In the genomic region with DNA sequence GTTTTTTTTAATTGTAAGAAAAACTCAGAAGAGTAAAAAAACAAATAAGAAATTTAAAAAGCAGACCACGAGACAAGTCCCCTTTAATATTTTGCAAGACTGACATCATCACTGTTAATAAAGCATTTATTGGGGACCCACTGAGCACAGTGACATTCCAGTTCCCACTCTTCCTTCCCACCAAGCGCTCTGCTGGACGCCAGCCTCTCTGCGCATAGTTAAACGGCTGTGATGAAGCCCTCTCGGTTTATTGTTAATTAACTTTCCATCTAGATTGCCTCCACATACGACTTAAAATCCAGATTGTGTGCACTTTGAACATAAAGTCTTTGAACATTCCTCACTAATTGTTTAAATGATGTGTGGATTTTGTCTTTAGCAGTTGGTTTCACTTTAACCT, we compare ENCODE assay signal across 24 mouse cellular contexts.
DNase-seq lines count a peak whose midpoint lies in the region; ATAC-seq and TF ChIP-seq lines count a peak whose summit lies in the region.
"Had no signal": no experiment of that assay in that cellular context is flagged by ENCODE, and none has a peak within 500 bp of the region (broad histone marks: within the 10 kb centered on the region; RNA-seq: fewer than 3 reads in every experiment).

No protein-coding gene starts in this region.

- H3K9ac ChIP-seq in hindbrain, postnatal 0 days (replicated peaks; ENCODE audit: low read length), result no peak overlapping the region
- no peak overlapping the region for H3K9ac ChIP-seq in midbrain, embryonic 14.5 days (replicated peaks; ENCODE audit: low read length)
- H3K9ac ChIP-seq in midbrain, embryonic 11.5 days (ENCODE audit: low read length), result no peak overlapping the region
- H3K9ac ChIP-seq in intestine, embryonic 15.5 days, result no peak overlapping the region
- H3K9ac ChIP-seq: forebrain, postnatal 0 days; heart, embryonic 15.5 days; liver, postnatal 0 days; midbrain, embryonic 12.5 days; neural tube, embryonic 12.5 days had no signal

- H3K9me3 ChIP-seq in hindbrain, postnatal 0 days (ENCODE audit: low read length), result no peaks in the 10 kb centered on the region
- no peaks in the 10 kb centered on the region for H3K9me3 ChIP-seq in hindbrain, embryonic 10.5 days
- H3K9me3 ChIP-seq in midbrain, embryonic 14.5 days (ENCODE audit: control insufficient read depth, low read length), result no peaks in the 10 kb centered on the region
- H3K9me3 ChIP-seq in midbrain, embryonic 11.5 days (ENCODE audit: control insufficient read depth, low read length), result no peaks in the 10 kb centered on the region
- H3K9me3 ChIP-seq in intestine, embryonic 15.5 days, result no peaks in the 10 kb centered on the region
- H3K9me3 ChIP-seq: heart, embryonic 15.5 days; midbrain, embryonic 12.5 days; neural tube, embryonic 12.5 days had no signal

- no peaks in the 10 kb centered on the region for H3K36me3 ChIP-seq in hindbrain, postnatal 0 days (ENCODE audit: insufficient read depth, low read length)
- H3K36me3 ChIP-seq in hindbrain, embryonic 10.5 days, result no peaks in the 10 kb centered on the region
- H3K36me3 ChIP-seq in midbrain, embryonic 14.5 days (ENCODE audit: control insufficient read depth, insufficient read depth, low read length), result no peaks in the 10 kb centered on the region
- H3K36me3 ChIP-seq in midbrain, embryonic 11.5 days (ENCODE audit: control insufficient read depth, insufficient read depth, low read length), result no peaks in the 10 kb centered on the region
- H3K36me3 ChIP-seq in intestine, embryonic 15.5 days, result no peaks in the 10 kb centered on the region
- H3K36me3 ChIP-seq: heart, embryonic 15.5 days; midbrain, embryonic 12.5 days; neural tube, embryonic 12.5 days had no signal

- WGBS in hindbrain, postnatal 0 days, result 24% methylated on average over 7 of the region's 7 CpGs
- WGBS in hindbrain, embryonic 10.5 days, result 51% methylated on average over 7 of the region's 7 CpGs
- WGBS in midbrain, embryonic 14.5 days, result 36% methylated on average over 7 of the region's 7 CpGs
- WGBS in midbrain, embryonic 11.5 days, result 62% methylated on average over 7 of the region's 7 CpGs
- 63% methylated on average over 7 of the region's 7 CpGs for WGBS in intestine, embryonic 15.5 days

- DNase-seq in embryo, embryonic 10.5 days (ENCODE audit: low spot score), result peak; percentile 15
- DNase-seq in embryo, embryonic 10 days (ENCODE audit: low spot score), result no peak
- peak; percentile 24 for DNase-seq in hindbrain, postnatal 0 days (ENCODE audit: low spot score)
- no peak for DNase-seq in hindbrain, embryonic 10.5 days (ENCODE audit: low spot score)
- peak; percentile 21 for DNase-seq in midbrain, embryonic 14.5 days
- no peak for DNase-seq in midbrain, embryonic 11.5 days (ENCODE audit: low spot score, missing footprints)
- peak; percentile 55 for DNase-seq in retina, postnatal 1 day
- DNase-seq: adrenal gland, postnatal 25 days; cerebellum, adult 9-11 months; forebrain, postnatal 0 days; heart, postnatal 36 days; kidney, postnatal 10 days; liver, postnatal 0 days; right cerebral cortex, adult 18-20 months; right cerebral cortex, postnatal 4 days; thymus, postnatal 25 days had no signal

- ATAC-seq in hindbrain, postnatal 0 days, result peak; percentile 58; the same call in 1 of the 2 replicates
- no peak for ATAC-seq in midbrain, embryonic 14.5 days (ENCODE audit: low FRiP score, low TSS enrichment)
- ATAC-seq in midbrain, embryonic 11.5 days (ENCODE audit: low FRiP score), result no peak
- no peak for ATAC-seq in intestine, embryonic 15.5 days
- ATAC-seq: forebrain, postnatal 0 days; hindbrain, embryonic 16.5 days; intestine, postnatal 0 days; liver, postnatal 0 days; lung, postnatal 0 days had no signal

- H3K4me3 ChIP-seq in hindbrain, postnatal 0 days (ENCODE audit: low read length), result no peak overlapping the region
- no peak overlapping the region for H3K4me3 ChIP-seq in hindbrain, embryonic 10.5 days
- H3K4me3 ChIP-seq in midbrain, embryonic 14.5 days (replicated peaks; ENCODE audit: low read depth, low read length), result no peak overlapping the region
- no peak overlapping the region for H3K4me3 ChIP-seq in midbrain, embryonic 11.5 days (ENCODE audit: low read depth, low read length)
- no peak overlapping the region for H3K4me3 ChIP-seq in intestine, embryonic 15.5 days (replicated peaks)
- H3K4me3 ChIP-seq: heart, embryonic 15.5 days; midbrain, embryonic 12.5 days; neural tube, embryonic 12.5 days had no signal

- TF ChIP-seq CTCF in hindbrain, postnatal 0 days (IDR thresholded peaks at IDR 0.05; ENCODE audit: low read depth), result no peak

- no peak overlapping the region for H3K4me2 ChIP-seq in hindbrain, postnatal 0 days (ENCODE audit: low read depth, low read length)
- H3K4me2 ChIP-seq in midbrain, embryonic 14.5 days (ENCODE audit: low read length), result no peak overlapping the region
- no peak overlapping the region for H3K4me2 ChIP-seq in midbrain, embryonic 11.5 days
- no peak overlapping the region for H3K4me2 ChIP-seq in intestine, embryonic 15.5 days (replicated peaks)
- H3K4me2 ChIP-seq: heart, embryonic 15.5 days; liver, embryonic 11.5 days; midbrain, embryonic 12.5 days had no signal

- H3K27ac ChIP-seq in hindbrain, postnatal 0 days, result no peak overlapping the region
- H3K27ac ChIP-seq in hindbrain, embryonic 10.5 days, result no peak overlapping the region
- H3K27ac ChIP-seq in midbrain, embryonic 14.5 days (replicated peaks; ENCODE audit: low read depth, low read length), result no peak overlapping the region
- no peak overlapping the region for H3K27ac ChIP-seq in midbrain, embryonic 11.5 days (ENCODE audit: low read depth, low read length)
- H3K27ac ChIP-seq in intestine, embryonic 15.5 days, result no peak overlapping the region
- H3K27ac ChIP-seq: heart, embryonic 15.5 days; midbrain, embryonic 12.5 days; neural tube, embryonic 12.5 days had no signal

- no peaks in the 10 kb centered on the region for H3K4me1 ChIP-seq in hindbrain, postnatal 0 days (ENCODE audit: insufficient read depth, low read length)
- H3K4me1 ChIP-seq in hindbrain, embryonic 10.5 days (replicated peaks), result peaks cover 20% of the 10 kb centered on the region
- H3K4me1 ChIP-seq in midbrain, embryonic 14.5 days (ENCODE audit: control insufficient read depth, insufficient read depth, low read length), result no peaks in the 10 kb centered on the region
- no peaks in the 10 kb centered on the region for H3K4me1 ChIP-seq in midbrain, embryonic 11.5 days (ENCODE audit: control insufficient read depth, insufficient read depth, low read length)
- no peaks in the 10 kb centered on the region for H3K4me1 ChIP-seq in intestine, embryonic 15.5 days (replicated peaks)
- H3K4me1 ChIP-seq: heart, embryonic 15.5 days had no signal

- H3K27me3 ChIP-seq in hindbrain, postnatal 0 days (ENCODE audit: insufficient read depth, low read length), result no peaks in the 10 kb centered on the region
- H3K27me3 ChIP-seq in hindbrain, embryonic 10.5 days (ENCODE audit: insufficient read depth, poor library complexity, severe bottlenecking), result no peaks in the 10 kb centered on the region
- no peaks in the 10 kb centered on the region for H3K27me3 ChIP-seq in midbrain, embryonic 14.5 days (ENCODE audit: control insufficient read depth, insufficient read depth, low read length)
- no peaks in the 10 kb centered on the region for H3K27me3 ChIP-seq in midbrain, embryonic 11.5 days (ENCODE audit: control insufficient read depth, insufficient read depth, low read length)
- no peaks in the 10 kb centered on the region for H3K27me3 ChIP-seq in intestine, embryonic 15.5 days (replicated peaks)
- H3K27me3 ChIP-seq: heart, embryonic 15.5 days; midbrain, embryonic 12.5 days; neural tube, embryonic 12.5 days had no signal

Comparison
In these comparisons a context has a peak if more than half of its experiments do, and no peak if none do; other contexts are left out.
1. DNase-seq: peak in embryo, embryonic 10.5 days (single experiment), hindbrain, postnatal 0 days (single experiment), midbrain, embryonic 14.5 days (single experiment) and retina, postnatal 1 day (single experiment); none in embryo, embryonic 10 days (single experiment), hindbrain, embryonic 10.5 days (single experiment) and midbrain, embryonic 11.5 days (single experiment).